Mouse (Mus musculus) ovary, postnatal 10 days (tissue): ENCODE data around the gene Zfp612.

Source experiments
- DNase-seq: peaks from one replicate; pipeline ENCODE4 v3.0.0; 2022; ENCODE audit warnings: low spot score

Zfp612 gene

GRCm38 (mm10) chr8:110134236-110134635, 54.7 kb downstream of the Zfp612 start:
- DNase-seq: no peak

- DNase-seq: no peak
Observed at GRCm38 (mm10) chr8:110135515-110135914, 56.0 kb downstream of the Zfp612 start.

- no peak for DNase-seq
Observed at GRCm38 (mm10) chr8:110140156-110140555, 60.6 kb downstream of the Zfp612 start.

- no peak for DNase-seq
Observed at GRCm38 (mm10) chr8:110140770-110141169, 61.2 kb downstream of the Zfp612 start.
